Mouse (Mus musculus) megakaryocyte, embryonic 14.5 days (primary cell): Measurements from ENCODE around the gene Dnmt3a.

ENCODE experiments used
- FLI1 ChIP-seq: IDR thresholded peaks from 2 replicates; pipeline ENCODE4 v1.6.1; 2012; ENCODE audit warnings: low read length, inconsistent platforms, mixed read lengths
- GATA1 ChIP-seq: IDR thresholded peaks from 3 replicates; pipeline ENCODE4 v1.6.1; 2012; ENCODE audit warnings: mixed read lengths, low read length, inconsistent platforms, borderline replicate concordance

GRCm38 (mm10) chr12:3866654-3867370, 61.0 kb downstream of the Dnmt3a start:
- TF ChIP-seq FLI1 (no peak), GATA1 (no peak)
